Mouse (Mus musculus) lung, postnatal 0 days (tissue): ENCODE results near the gene Chst3.

Source experiments
- CTCF ChIP-seq: IDR thresholded peaks from 2 replicates; pipeline ENCODE4 v1.5.1; 2016; ENCODE audit warnings: antibody characterized with exemption, mild to moderate bottlenecking
- EP300 ChIP-seq: IDR thresholded peaks from 2 replicates; pipeline ENCODE4 v1.6.1; 2016; ENCODE audit warnings: antibody characterized with exemption, mild to moderate bottlenecking, control low read depth

- no peak for TF ChIP-seq CTCF
- TF ChIP-seq EP300, result no peak
These were observed 60.9 kb downstream of the Chst3 start for GRCm38 (mm10) chr10:60158144-60158543.
